Mouse (Mus musculus): ENCODE results near the gene Kcnj6.

Gene Kcnj6

DNA sequence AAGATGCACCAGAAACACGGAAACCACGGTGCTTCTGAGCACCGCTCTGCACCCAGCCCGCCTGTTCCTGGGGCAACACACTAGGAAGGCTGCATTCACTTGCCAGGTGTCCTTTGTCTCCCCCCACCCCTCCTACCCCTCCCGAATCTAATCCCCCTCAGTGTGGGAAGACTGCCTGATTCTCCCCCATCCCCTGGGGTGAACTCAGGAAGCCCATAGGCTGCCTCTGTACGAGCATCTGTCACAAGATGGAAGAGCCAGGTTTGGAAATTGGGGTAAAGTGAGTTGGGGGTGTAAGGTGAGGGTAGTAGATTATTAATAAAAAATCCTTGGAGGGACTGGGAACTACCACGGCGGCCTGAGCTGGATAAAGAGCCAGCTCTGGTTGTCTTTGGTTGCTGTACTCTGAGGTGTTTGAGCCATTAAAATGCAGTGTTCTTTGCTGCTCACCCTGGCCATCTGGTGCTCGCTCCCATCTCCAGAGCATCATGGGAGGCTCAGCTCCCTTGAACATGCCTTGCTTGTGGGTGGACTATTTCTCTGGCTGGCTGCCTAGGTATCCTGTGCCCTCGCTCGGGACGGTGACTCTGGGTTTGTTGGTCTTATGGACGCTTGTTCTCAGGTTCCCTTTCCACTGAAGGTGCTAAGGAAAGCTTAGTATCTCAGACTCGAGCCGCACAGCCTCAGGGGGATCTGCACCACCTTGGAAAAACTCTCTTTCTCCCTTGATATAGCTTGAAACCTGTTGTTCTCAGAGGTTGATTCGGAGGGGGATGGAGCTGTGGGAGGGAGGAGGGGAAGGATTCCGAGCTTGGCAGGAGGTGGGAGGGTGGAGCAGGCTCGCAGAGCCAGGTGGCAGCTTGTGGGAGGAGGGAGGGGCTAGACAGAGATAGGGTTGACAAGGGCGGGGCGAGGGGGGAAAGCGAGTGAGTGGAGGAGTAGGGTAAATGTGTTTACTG lies 65.9 kb downstream of the Kcnj6 start:
- peak; percentile 57 for DNase-seq

DNA sequence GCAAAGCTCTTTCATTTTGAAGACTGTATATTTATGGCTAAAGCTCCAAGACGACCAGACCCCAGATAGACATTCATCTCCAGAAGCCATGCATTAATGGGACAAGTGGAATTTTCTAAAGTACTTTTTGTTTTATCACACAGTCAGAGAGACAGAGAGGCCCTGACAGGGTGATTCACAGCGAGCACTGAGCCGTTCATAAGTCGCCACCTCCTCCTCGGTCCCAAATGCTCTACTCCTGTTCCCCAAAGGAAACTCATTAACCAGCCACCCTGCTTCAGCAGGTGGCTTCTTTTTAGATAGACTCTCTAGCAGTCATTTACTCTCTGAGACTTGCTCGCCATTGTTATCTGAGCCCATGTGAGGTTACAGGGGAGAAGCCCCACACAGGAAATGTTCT lies 72.1 kb downstream of the Kcnj6 start:
- DNase-seq = peak; percentile 30

DNA sequence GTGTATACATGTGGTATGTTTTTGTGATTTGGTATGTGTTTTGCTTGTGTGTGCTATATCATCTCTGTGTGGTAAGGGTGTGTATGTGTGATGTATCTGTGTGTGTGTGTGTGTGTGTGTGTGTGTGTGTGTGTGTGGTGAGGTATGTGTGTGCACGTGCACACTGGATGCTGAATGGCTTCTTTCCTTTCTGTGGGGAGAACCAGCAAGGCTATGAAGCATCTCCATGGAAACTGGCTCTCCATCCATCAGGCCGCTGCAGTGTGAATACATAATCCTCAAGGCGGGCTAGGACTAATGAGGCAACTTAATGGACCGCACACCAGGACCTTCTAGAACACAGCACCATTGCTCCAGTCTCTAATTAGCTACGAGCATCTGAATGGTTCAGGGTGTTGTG lies 78.3 kb downstream of the Kcnj6 start:
- no peak for DNase-seq

- no peak for DNase-seq
Measured at GRCm38 (mm10) chr16:94906026-94906425, 91.5 kb downstream of the Kcnj6 start.

DNA sequence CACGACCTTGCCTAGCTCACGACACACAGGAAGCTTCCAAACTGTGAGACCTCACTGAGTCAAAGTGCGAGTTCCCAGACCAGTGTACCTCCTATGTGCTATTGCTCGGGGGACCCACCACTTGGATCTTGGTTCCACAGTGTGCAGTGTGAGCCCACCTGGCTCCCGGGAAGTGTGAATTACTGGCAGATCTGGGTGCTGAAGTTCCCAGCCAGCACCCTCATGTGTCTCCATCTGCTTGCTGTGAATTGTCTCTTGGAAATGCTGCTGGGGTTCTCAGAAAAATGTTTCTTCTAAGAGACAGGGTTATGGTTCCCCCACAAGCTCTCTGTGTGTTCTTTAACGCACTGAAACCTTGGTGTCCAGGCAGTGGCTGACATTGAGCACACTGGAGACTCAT lies 98.7 kb downstream of the Kcnj6 start:
- DNase-seq = no peak

DNA sequence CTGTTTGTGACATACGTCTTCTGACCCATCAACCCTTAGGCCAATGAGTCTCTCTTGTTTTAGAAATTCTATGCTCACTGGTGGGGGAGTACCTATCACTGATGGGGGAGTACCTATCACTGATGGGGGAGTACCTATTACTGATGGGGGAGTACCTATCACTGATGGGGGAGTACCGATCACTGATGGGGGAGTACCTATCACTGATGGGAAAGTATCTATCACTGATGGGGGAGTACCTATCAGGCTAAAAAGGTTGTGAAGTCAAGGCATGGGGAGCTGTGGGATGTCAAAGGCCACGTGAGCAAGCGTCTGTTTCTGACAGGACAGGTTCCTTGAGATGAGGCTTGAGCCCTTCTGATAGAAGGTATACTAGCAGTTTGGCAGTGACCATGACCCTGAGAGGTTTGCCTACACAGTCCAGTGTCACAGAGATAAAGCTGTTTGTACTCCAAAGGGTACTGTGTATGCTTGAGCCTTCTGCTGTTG lies 105.3 kb downstream of the Kcnj6 start:
- no peak for DNase-seq

DNA sequence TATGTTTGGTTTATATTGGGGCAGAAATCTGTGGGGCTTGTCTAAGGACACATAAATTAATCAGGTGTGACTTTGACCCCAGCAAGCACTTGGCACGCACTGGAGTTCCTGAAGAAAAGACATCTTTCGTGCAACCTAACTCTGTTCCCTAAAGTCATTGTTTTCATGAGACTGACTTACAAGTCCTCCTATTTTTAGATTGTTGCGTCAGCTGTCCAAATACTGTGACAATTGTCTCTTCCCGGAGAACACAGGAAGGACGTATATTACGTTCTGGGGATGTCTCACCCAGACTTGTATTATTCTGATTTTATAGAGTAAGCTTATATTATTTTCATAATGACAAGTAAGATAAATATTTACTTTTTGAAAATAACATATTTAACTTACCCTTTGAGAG lies 106.9 kb downstream of the Kcnj6 start:
- no peak for DNase-seq

DNA sequence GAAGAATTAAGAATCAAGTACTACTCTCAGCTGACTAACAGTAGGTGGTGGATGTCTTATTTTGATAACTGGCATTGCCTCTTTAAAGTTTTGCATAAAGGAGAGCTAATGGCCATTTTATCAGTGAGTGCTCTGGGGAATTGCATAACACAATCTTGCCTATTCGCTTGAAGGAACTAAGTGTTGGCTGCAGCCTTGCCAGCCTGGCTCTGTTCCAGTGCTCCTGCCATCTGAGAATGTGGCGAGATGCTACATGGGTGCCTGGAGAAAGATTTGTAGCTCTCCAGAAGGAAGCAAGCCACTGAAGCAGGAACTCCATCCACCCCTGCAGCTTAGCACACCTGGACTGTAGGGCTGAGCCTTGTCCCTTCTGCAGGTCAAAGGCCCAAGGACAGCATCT lies 107.4 kb downstream of the Kcnj6 start:
- DNase-seq = no peak

- no peak for DNase-seq
Measured at GRCm38 (mm10) chr16:94888554-94888953, 108.9 kb downstream of the Kcnj6 start.

DNA sequence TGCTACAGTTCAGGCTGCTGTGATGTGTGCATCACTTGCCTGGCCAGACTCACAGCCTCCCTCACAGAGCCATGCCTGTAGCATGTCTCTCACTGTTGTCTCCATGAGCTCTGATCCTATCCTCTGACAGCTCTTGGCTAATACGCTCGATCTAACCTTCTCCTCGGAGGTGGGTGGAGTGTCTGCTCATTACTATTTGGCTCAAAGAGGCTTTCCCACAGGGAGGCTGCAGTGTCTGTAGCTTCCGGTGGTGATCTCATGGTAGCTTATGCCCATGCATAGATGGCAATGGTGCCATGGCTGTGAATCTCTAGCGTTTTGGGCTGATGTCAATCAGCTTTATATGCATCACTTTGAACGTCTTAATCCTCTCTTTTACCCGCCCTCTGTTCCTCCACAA lies 111.1 kb downstream of the Kcnj6 start:
- no peak for DNase-seq

DNA sequence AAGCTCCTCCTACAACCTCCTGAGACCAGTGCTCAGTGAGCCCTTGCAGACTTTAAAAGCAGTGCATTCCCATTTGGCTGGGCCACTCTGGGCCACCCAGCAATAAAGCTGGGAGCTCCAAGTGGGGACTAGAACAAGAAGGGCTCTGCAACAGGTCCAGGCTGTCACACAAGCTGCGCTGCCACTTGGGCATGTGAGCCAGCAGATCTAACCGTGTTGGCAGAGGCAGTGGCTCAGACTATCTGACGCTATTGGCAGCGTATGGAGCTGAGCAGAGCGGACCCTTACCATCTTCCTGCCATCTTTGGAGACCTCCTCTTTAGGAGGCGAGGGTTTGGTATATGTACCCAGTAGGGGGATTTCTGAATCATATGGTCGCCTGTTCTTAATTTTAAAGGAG lies 112.4 kb downstream of the Kcnj6 start:
- no peak for DNase-seq

- no peak for DNase-seq
Measured at GRCm38 (mm10) chr16:94883909-94884308, 113.6 kb downstream of the Kcnj6 start.

DNA sequence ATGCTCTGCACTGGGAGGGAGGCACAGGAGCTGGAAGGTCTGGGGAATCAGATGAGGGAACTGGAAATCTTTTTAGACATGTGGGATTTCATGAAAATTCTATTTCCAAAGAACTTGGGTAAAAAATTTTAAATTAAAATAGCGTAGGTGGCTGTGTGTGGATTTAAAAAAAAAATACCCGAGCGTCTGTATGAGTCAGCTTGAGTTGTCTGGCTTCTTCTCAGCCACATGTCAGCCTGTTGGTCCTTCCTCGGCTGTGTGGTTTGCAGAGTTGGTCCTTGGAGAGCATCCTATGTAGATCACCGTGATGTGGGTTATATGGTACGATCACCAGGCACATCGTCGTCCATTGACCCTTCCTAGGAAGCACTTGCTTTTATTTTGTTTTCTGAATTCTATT lies 114.3 kb downstream of the Kcnj6 start:
- DNase-seq = no peak

DNA sequence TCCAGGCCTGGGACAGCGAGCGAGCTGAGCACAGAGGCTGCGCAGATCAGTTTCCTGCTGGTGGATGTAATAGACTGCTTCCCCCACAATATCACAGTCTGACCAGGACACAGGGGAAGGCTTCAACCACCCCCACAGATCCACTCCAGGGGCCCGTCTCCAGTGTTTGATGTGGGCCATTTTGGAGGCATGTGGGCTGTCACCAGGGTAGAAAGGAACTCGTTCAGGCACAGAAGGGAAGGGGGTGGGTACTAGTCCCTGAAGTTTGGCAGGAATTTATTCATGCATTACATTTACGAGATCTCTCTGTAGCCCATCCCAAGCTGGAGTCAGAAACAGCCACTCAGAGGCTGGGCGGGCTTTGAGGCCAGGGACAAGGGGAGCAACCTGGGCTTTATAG lies 115.4 kb downstream of the Kcnj6 start:
- no peak for DNase-seq

GRCm38 (mm10) chr16:94872614-94873272 lies 124.8 kb downstream of the Kcnj6 start:
- peak; percentile 52 for DNase-seq

DNA sequence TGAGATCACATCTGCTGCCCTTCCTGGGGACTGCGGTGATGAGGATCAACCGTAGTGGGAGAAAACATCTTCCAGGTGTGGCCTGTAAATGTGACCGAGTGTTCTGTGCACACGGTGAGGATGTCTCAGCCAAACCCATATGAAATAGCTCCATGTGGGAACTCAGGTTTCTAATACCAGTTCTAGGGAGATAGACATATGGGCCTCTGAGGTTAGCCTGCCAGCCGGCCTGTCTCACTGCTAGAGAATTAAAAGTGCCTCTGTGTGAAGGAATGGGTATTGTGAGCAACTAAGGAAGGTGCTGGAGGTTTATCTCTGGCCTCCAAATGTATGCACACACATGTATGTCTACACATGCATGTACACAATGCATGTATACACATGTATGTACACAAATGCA lies 129.1 kb downstream of the Kcnj6 start:
- DNase-seq = no peak

DNA sequence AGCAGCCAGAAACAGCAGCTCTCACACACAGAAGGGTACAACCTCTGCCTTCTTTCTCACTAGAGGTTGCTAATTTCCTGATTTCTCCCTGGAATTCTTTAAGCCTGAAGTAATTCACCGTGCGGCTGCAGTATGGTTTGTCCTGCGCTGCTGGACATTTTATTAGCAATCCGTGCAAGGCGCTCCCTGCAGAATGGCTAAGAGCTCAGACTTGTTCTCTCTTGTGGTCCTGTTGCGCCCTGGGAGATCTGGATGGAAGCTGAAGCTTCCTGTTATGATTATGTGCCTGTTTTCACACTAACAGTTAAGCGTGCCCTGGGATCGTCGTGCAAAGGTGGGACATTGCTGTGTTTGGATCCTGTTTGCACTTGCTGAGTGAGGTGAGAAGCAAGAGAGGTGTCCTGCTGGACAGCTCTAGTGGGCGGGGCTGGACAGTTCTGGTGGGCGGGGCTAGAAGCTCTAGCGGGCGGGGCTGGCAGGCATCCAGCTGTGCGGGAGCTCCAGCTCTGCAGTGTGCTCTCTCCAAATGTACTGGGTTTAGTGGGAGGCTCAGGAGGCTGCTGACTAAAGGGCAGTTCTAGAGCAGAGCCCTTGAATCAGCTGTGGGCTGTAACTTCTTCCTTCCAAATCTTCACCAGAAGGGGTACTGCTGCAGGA lies 131.1 kb downstream of the Kcnj6 start:
- peak; percentile 29 for DNase-seq

DNA sequence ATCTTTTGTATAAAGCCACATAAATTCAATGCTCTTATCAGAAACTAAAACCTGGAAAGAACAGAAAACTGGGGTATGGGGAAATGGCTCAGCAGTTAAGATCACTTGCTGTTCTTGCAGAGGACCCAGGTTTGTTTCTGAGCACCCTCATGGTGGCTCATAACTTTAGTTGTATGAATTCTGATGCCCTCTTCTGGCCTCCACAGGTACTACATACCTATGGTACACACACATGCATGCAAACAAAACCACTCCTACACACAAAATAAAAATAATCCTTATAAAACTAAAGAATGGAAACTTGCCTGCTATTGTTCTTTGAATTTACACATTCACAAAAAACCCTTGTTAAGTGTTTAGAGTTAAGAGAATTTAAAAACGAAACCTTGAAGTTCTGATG lies 131.7 kb downstream of the Kcnj6 start:
- DNase-seq = no peak

DNA sequence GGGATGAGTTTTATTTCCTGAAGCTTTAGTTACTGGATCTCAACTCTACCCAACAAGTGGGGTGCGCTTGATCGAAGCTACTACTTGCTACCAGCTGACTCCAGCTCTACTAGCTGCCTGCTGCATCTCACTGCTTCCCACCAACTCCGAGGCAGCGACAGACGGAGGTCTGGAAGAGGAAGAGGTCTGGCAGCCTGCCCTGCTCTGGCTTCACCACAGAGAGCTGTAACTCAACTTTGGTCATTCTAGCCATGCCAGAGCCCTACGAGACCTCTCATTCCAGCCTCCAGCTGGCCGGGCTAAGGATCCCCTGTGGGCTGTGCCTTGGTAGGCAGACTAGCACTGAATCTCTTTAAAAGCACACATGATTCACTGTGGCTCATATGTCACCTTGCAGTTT lies 132.4 kb downstream of the Kcnj6 start:
- no peak for DNase-seq

- no peak for DNase-seq
Measured at GRCm38 (mm10) chr16:94863475-94863874, 134.0 kb downstream of the Kcnj6 start.

DNA sequence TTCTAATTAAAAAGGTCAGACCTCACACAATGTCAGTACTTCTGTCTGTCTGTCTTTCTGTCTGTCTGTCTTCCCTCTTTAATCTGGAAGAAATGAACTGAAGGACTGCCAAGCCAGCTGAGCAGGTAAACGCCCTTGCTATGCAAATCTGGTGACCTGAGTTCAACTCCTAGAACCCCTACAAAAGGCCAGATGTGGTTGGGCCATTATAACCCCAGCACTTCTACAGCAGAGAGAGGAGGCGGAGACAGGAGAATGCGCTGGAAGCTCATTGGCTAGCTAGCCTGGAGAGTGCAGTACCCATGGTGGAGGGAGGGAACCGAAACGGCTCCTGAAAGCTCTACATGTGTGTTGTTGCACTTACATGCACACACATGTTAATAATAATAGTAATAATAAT lies 141.5 kb downstream of the Kcnj6 start:
- DNase-seq = no peak

DNA sequence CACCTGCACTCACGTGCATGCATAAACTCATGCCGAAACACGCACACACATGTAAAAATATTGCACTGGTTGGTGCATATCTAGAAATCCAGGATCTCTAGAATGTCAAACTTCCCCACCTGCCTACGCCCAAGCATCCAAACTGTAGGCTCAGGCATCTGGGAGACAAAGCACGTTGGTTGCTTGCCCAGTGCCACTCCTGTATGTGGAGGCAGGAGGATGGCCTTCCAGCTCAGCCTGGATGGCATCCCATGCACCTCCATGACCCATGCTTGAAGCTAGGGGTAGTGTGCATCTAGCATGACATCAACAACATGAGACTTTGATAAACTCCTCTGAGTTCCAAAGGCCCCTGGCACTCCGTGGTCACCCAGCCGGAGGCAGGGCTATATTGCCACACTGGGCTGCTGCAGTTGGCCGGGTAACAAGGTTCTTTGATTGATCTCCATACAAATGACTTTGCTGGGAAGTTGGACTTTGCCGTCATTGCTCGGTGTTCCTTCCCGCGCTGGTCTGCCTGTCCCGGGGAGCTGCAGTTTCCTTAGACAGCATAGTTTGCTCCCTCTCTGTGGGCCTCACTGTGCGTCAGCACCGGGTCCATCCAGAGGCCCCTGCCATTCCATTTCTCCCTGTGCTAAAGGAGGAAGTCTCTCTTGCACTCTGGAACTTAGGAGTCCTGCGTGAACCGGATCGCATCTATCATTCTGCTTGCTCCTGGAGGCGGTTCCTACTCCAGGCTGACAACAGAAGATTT lies 144.9 kb downstream of the Kcnj6 start:
- DNase-seq = no peak

GRCm38 (mm10) chr16:94850393-94850792 lies 147.1 kb downstream of the Kcnj6 start:
- peak; percentile 59 for DNase-seq
